Mouse (Mus musculus) hindbrain, embryonic 16.5 days (tissue): ENCODE measurements around the gene St7. TPM values are rescaled to one million over a fixed set of nuclear protein-coding genes. Genes with fewer than 3 reads are reported as not detected.

ENCODE experiments used
- ATAC-seq: fragments of 200-750 bp; cut with Nextera tagmentation; 2 replicates; pipeline ENCODE4 v1.8.0; 2017; ENCODE audit warnings: moderate TSS enrichment, moderate library complexity
- H3K27ac ChIP-seq: fragments of 300-500 bp; sonication (generic); 2 replicates; pipeline ENCODE4 v1.5.1; 2014; ENCODE audit warnings: low read depth, mild to moderate bottlenecking, control low read depth, low read length, moderate library complexity
- H3K27me3 ChIP-seq: fragments of 300-500 bp; sonication (generic); replicated peaks from 2 replicates; pipeline ENCODE4 v1.6.1; 2014; ENCODE audit warnings: low read length; ENCODE audit not compliant: control insufficient read depth, insufficient read depth
- H3K36me3 ChIP-seq: fragments of 300-500 bp; sonication (generic); 2 replicates; pipeline ENCODE4 v1.6.1; 2014; ENCODE audit warnings: mild to moderate bottlenecking, low read length, moderate library complexity, mixed read lengths; ENCODE audit not compliant: control insufficient read depth, insufficient read depth
- H3K4me1 ChIP-seq: fragments of 300-500 bp; sonication (generic); 2 replicates; pipeline ENCODE4 v1.6.1; 2014; ENCODE audit warnings: low read depth, low read length; ENCODE audit not compliant: control insufficient read depth, insufficient read depth
- H3K4me2 ChIP-seq: fragments of 300-500 bp; sonication (generic); 2 replicates; pipeline ENCODE4 v1.6.1; 2014; ENCODE audit warnings: mild to moderate bottlenecking, low read length, control low read depth, moderate library complexity
- H3K4me3 ChIP-seq: fragments of 300-500 bp; sonication (generic); 2 replicates; pipeline ENCODE4 v1.5.1; 2014; ENCODE audit warnings: mild to moderate bottlenecking, low read length, control low read depth, moderate library complexity
- H3K9ac ChIP-seq: fragments of 300-500 bp; sonication (generic); 2 replicates; pipeline ENCODE4 v1.6.1; 2014; ENCODE audit warnings: low read depth, mild to moderate bottlenecking, control low read depth, low read length, moderate library complexity
- H3K9me3 ChIP-seq: fragments of 300-500 bp; sonication (generic); 2 replicates; pipeline ENCODE4 v1.6.1; 2014; ENCODE audit warnings: mild to moderate bottlenecking, low read length, moderate library complexity; ENCODE audit not compliant: control insufficient read depth
- WGBS: fragments of 180-500 bp; shearing (Covaris S2); extraction: QIAGEN DNeasy Blood & Tissue Kit; methylation state at CpG from one replicate; pipeline ENCODE4 v1.1.7; 2014; 5-methylcytosine and 5-hydroxymethylcytosine counted together
- polyA plus RNA-seq: library from polyadenylated mRNA; unstranded; fragments of >200 nt; fragmentation: Nextera tagmentation; extraction: Ambion mirVana; gene quantifications from 2 replicates; pipeline ENCODE4 v1.2.1, GENCODE M21; 2015

The St7 gene
- polyA plus RNA-seq, 1 experiment from 2014 or later: 50.8 TPM

GRCm38 (mm10) chr6:17867796-17868195 is 175.1 kb downstream of the St7 start:
- WGBS: 50% methylated on average over 1 of the region's 1 CpGs
- Histone ChIP-seq H3K27me3 (no peaks in the 10 kb centered on the region), H3K4me2 (no peak overlapping the region), H3K9ac (no peak overlapping the region), H3K4me1 (no peaks in the 10 kb centered on the region), H3K9me3 (no peaks in the 10 kb centered on the region), H3K36me3 (peaks cover 13% of the 10 kb centered on the region; the same call in 1 of the 2 replicates), H3K4me3 (no peak overlapping the region), H3K27ac (no peak overlapping the region)
- ATAC-seq: no peak

GRCm38 (mm10) chr6:17871831-17872372 is 179.2 kb downstream of the St7 start:
- H3K9ac ChIP-seq: no peak overlapping the region
- H3K4me3 ChIP-seq: no peak overlapping the region
- no peaks in the 10 kb centered on the region for H3K9me3 ChIP-seq
- H3K27ac ChIP-seq: no peak overlapping the region
- no peak for ATAC-seq
- H3K27me3 ChIP-seq: no peaks in the 10 kb centered on the region
- H3K4me2 ChIP-seq: no peak overlapping the region
- H3K36me3 ChIP-seq: peaks cover 17% of the 10 kb centered on the region
- WGBS: 84% methylated on average over 3 of the region's 3 CpGs
- peaks cover 3% of the 10 kb centered on the region for H3K4me1 ChIP-seq

- Histone ChIP-seq H3K36me3 (peaks cover 7% of the 10 kb centered on the region; the same call in 1 of the 2 replicates), H3K4me1 (peaks cover 3% of the 10 kb centered on the region), H3K27me3 (no peaks in the 10 kb centered on the region), H3K9ac (no peak overlapping the region), H3K4me3 (no peak overlapping the region), H3K9me3 (no peaks in the 10 kb centered on the region), H3K27ac (no peak overlapping the region; the same call in 1 of the 2 replicates), H3K4me2 (no peak overlapping the region)
- WGBS: 58% methylated on average over 7 of the region's 7 CpGs
- ATAC-seq: 0 out of 2 replicates have a peak, but pooled peaks have one; percentile 25
Observed at GRCm38 (mm10) chr6:17875606-17876005, 182.9 kb downstream of the St7 start.

GRCm38 (mm10) chr6:17876023-17876613 is 183.4 kb downstream of the St7 start:
- Histone ChIP-seq H3K27me3 (no peaks in the 10 kb centered on the region), H3K9me3 (no peaks in the 10 kb centered on the region), H3K9ac (no peak overlapping the region), H3K4me3 (no peak overlapping the region), H3K36me3 (peaks cover 7% of the 10 kb centered on the region; the same call in 1 of the 2 replicates), H3K27ac (no peak overlapping the region), H3K4me1 (peaks cover 3% of the 10 kb centered on the region), H3K4me2 (no peak overlapping the region)
- ATAC-seq: peak; percentile 71
- 68% methylated on average over 3 of the region's 3 CpGs for WGBS

- no peak for ATAC-seq
- Histone ChIP-seq H3K36me3 (peaks cover 4% of the 10 kb centered on the region; the same call in 1 of the 2 replicates), H3K4me2 (no peak overlapping the region), H3K4me1 (peaks cover 3% of the 10 kb centered on the region), H3K9ac (no peak overlapping the region), H3K9me3 (no peaks in the 10 kb centered on the region), H3K4me3 (no peak overlapping the region), H3K27me3 (no peaks in the 10 kb centered on the region), H3K27ac (no peak overlapping the region)
- WGBS: 82% methylated on average over 7 of the region's 7 CpGs
Observed at GRCm38 (mm10) chr6:17876670-17877179, 184.0 kb downstream of the St7 start.

- H3K36me3 ChIP-seq: peaks cover 8% of the 10 kb centered on the region; the same call in 1 of the 2 replicates
- ATAC-seq: no peak
Observed at GRCm38 (mm10) chr6:17882943-17883342, 190.2 kb downstream of the St7 start.

GRCm38 (mm10) chr6:17887765-17888164 is 195.0 kb downstream of the St7 start:
- Histone ChIP-seq H3K27me3 (no peaks in the 10 kb centered on the region), H3K4me2 (no peak overlapping the region), H3K4me1 (no peaks in the 10 kb centered on the region), H3K9me3 (no peaks in the 10 kb centered on the region), H3K4me3 (no peak overlapping the region), H3K9ac (no peak overlapping the region), H3K36me3 (peaks cover 8% of the 10 kb centered on the region; the same call in 1 of the 2 replicates), H3K27ac (no peak overlapping the region)
- ATAC-seq: no peak
- WGBS: 77% methylated on average over 6 of the region's 6 CpGs

More at GRCm38 (mm10) chr6:17882943-17883342, 190.2 kb downstream of the St7 start:
- no peak overlapping the region for H3K4me2 ChIP-seq
- H3K27ac ChIP-seq: no peak overlapping the region
- no peaks in the 10 kb centered on the region for H3K4me1 ChIP-seq
- H3K4me3 ChIP-seq: no peak overlapping the region
- no peak overlapping the region for H3K9ac ChIP-seq
- no peaks in the 10 kb centered on the region for H3K9me3 ChIP-seq
- no peaks in the 10 kb centered on the region for H3K27me3 ChIP-seq

GRCm38 (mm10) chr6:17895562-17895961 is 202.8 kb downstream of the St7 start:
- Histone ChIP-seq H3K4me3 (no peak overlapping the region), H3K9ac (no peak overlapping the region), H3K4me2 (no peak overlapping the region), H3K4me1 (no peaks in the 10 kb centered on the region), H3K9me3 (no peaks in the 10 kb centered on the region), H3K36me3 (no peaks in the 10 kb centered on the region), H3K27ac (no peak overlapping the region), H3K27me3 (no peaks in the 10 kb centered on the region)
- ATAC-seq: no peak
- WGBS: 96% methylated on average over 3 of the region's 3 CpGs

GRCm38 (mm10) chr6:17898539-17898938 is 205.8 kb downstream of the St7 start:
- H3K27me3 ChIP-seq: no peaks in the 10 kb centered on the region
- no peak overlapping the region for H3K4me2 ChIP-seq
- ATAC-seq: no peak
- H3K9me3 ChIP-seq: no peaks in the 10 kb centered on the region
- H3K4me1 ChIP-seq: no peaks in the 10 kb centered on the region
- no peak overlapping the region for H3K27ac ChIP-seq
- WGBS: 87% methylated on average over 1 of the region's 1 CpGs
- H3K36me3 ChIP-seq: no peaks in the 10 kb centered on the region
- H3K9ac ChIP-seq: no peak overlapping the region
- H3K4me3 ChIP-seq: no peak overlapping the region
